Mouse (Mus musculus) hindbrain, embryonic 11.5 days (tissue): Measurements from ENCODE around the gene Pvalb. TPM values are rescaled to one million over a fixed set of nuclear protein-coding genes. Genes with fewer than 3 reads are reported as not detected.

ENCODE experiments used
- ATAC-seq: fragments of 200-750 bp; cut with Nextera tagmentation; 2 replicates; pipeline ENCODE4 v1.8.0; 2017; ENCODE audit warnings: mild to moderate bottlenecking, moderate TSS enrichment, moderate library complexity; ENCODE audit not compliant: low FRiP score
- DNase-seq: peaks from one replicate; pipeline ENCODE4 v3.0.0-alpha.2; 2015; ENCODE audit warnings: low spot score
- H3K27ac ChIP-seq: fragments of 300-500 bp; sonication (generic); 2 replicates; pipeline ENCODE4 v1.5.1; 2014; ENCODE audit warnings: mild to moderate bottlenecking, low read depth, low read length
- H3K27me3 ChIP-seq: fragments of 300-500 bp; sonication (generic); 2 replicates; pipeline ENCODE4 v1.6.1; 2014; ENCODE audit warnings: mild to moderate bottlenecking, low read length, moderate library complexity, mixed read lengths; ENCODE audit not compliant: control insufficient read depth, insufficient read depth
- H3K36me3 ChIP-seq: fragments of 300-500 bp; sonication (generic); 2 replicates; pipeline ENCODE4 v1.6.1; 2014; ENCODE audit warnings: mild to moderate bottlenecking, low read length, moderate library complexity, mixed read lengths; ENCODE audit not compliant: control insufficient read depth, insufficient read depth
- H3K4me1 ChIP-seq: fragments of 300-500 bp; sonication (generic); replicated peaks from 2 replicates; pipeline ENCODE4 v1.6.1; 2014; ENCODE audit warnings: low read length, mixed read lengths; ENCODE audit not compliant: control insufficient read depth, insufficient read depth
- H3K4me2 ChIP-seq: fragments of 300-500 bp; sonication (generic); replicated peaks from 2 replicates; pipeline ENCODE4 v1.6.1; 2014; ENCODE audit warnings: mild to moderate bottlenecking, low read depth, low read length
- H3K4me3 ChIP-seq: fragments of 300-500 bp; sonication (generic); 2 replicates; pipeline ENCODE4 v1.5.1; 2014; ENCODE audit warnings: low read depth, low read length
- H3K9ac ChIP-seq: fragments of 300-500 bp; sonication (generic); 2 replicates; pipeline ENCODE4 v1.6.1; 2014; ENCODE audit warnings: low read depth, low read length
- H3K9me3 ChIP-seq: fragments of 300-500 bp; sonication (generic); 2 replicates; pipeline ENCODE4 v1.6.1; 2016; ENCODE audit warnings: low read length; ENCODE audit not compliant: control insufficient read depth
- WGBS: fragments of 180-500 bp; shearing (Covaris S2); extraction: QIAGEN DNeasy Blood & Tissue Kit; methylation state at CpG from one replicate; pipeline ENCODE4 v1.1.7; 2014; 5-methylcytosine and 5-hydroxymethylcytosine counted together
- polyA plus RNA-seq: library from polyadenylated mRNA; unstranded; fragments of >200 nt; fragmentation: Nextera tagmentation; extraction: Ambion mirVana; gene quantifications from 2 replicates; pipeline ENCODE4 v1.2.1, GENCODE M21; 2014

The Pvalb gene
- polyA plus RNA-seq, 1 experiment from 2014 or later: 1.2 TPM

GRCm38 (mm10) chr15:78241335-78241734 is 35.1 kb upstream of the Pvalb start:
- H3K4me1 ChIP-seq: no peaks in the 10 kb centered on the region
- no peaks in the 10 kb centered on the region for H3K9me3 ChIP-seq
- H3K4me3 ChIP-seq: no peak overlapping the region
- no peak overlapping the region for H3K9ac ChIP-seq
- WGBS: 57% methylated on average over 11 of the region's 11 CpGs
- H3K27ac ChIP-seq: no peak overlapping the region
- H3K27me3 ChIP-seq: no peaks in the 10 kb centered on the region; the same call in 1 of the 2 replicates
- ATAC-seq: no peak
- H3K4me2 ChIP-seq: no peak overlapping the region
- no peaks in the 10 kb centered on the region for H3K36me3 ChIP-seq
- DNase-seq: no peak

GRCm38 (mm10) chr15:78239956-78240617 is 33.9 kb upstream of the Pvalb start:
- H3K4me3 ChIP-seq: no peak overlapping the region
- H3K27me3 ChIP-seq: no peaks in the 10 kb centered on the region; the same call in 1 of the 2 replicates
- ATAC-seq: no peak
- H3K9me3 ChIP-seq: no peaks in the 10 kb centered on the region
- no peaks in the 10 kb centered on the region for H3K4me1 ChIP-seq
- no peaks in the 10 kb centered on the region for H3K36me3 ChIP-seq
- 85% methylated on average over 14 of the region's 14 CpGs for WGBS
- H3K27ac ChIP-seq: no peak overlapping the region
- no peak for DNase-seq
- H3K9ac ChIP-seq: no peak overlapping the region
- no peak overlapping the region for H3K4me2 ChIP-seq

- Histone ChIP-seq H3K36me3 (no peaks in the 10 kb centered on the region), H3K4me2 (no peak overlapping the region), H3K4me1 (no peaks in the 10 kb centered on the region), H3K9ac (no peak overlapping the region), H3K27me3 (no peaks in the 10 kb centered on the region; the same call in 1 of the 2 replicates), H3K27ac (no peak overlapping the region), H3K9me3 (no peaks in the 10 kb centered on the region), H3K4me3 (no peak overlapping the region)
- DNase-seq (peak; percentile 89), ATAC-seq (no peak)
- WGBS: 30% methylated on average over 10 of the region's 10 CpGs
Measured at GRCm38 (mm10) chr15:78239453-78239852, 33.3 kb upstream of the Pvalb start.

GRCm38 (mm10) chr15:78234823-78235509 is 28.8 kb upstream of the Pvalb start:
- Histone ChIP-seq H3K9ac (no peak overlapping the region), H3K27ac (no peak overlapping the region), H3K4me2 (no peak overlapping the region), H3K4me1 (no peaks in the 10 kb centered on the region; the same call in 1 of the 2 replicates), H3K36me3 (no peaks in the 10 kb centered on the region), H3K27me3 (no peaks in the 10 kb centered on the region), H3K4me3 (no peak overlapping the region), H3K9me3 (no peaks in the 10 kb centered on the region)
- WGBS: 75% methylated on average over 5 of the region's 5 CpGs
- DNase-seq: no peak
- no peak for ATAC-seq

- no peak overlapping the region for H3K9ac ChIP-seq
- H3K27me3 ChIP-seq: no peaks in the 10 kb centered on the region
- 21% methylated on average over 13 of the region's 13 CpGs for WGBS
- peak; percentile 89 for ATAC-seq
- no peak overlapping the region for H3K4me3 ChIP-seq
- DNase-seq: peak; percentile 54
- H3K36me3 ChIP-seq: no peaks in the 10 kb centered on the region
- no peaks in the 10 kb centered on the region; the same call in 1 of the 2 replicates for H3K4me1 ChIP-seq
- no peaks in the 10 kb centered on the region for H3K9me3 ChIP-seq
- H3K4me2 ChIP-seq: no peak overlapping the region
- no peak overlapping the region for H3K27ac ChIP-seq
Measured at GRCm38 (mm10) chr15:78231346-78232331, 25.4 kb upstream of the Pvalb start.

- ATAC-seq: no peak
- Histone ChIP-seq H3K27ac (no peak overlapping the region), H3K27me3 (no peaks in the 10 kb centered on the region), H3K4me3 (no peak overlapping the region), H3K9ac (no peak overlapping the region), H3K9me3 (no peaks in the 10 kb centered on the region), H3K36me3 (no peaks in the 10 kb centered on the region), H3K4me2 (no peak overlapping the region), H3K4me1 (no peaks in the 10 kb centered on the region; the same call in 1 of the 2 replicates)
- 88% methylated on average over 12 of the region's 12 CpGs for WGBS
- DNase-seq: no peak
Measured at GRCm38 (mm10) chr15:78227816-78228215, 21.6 kb upstream of the Pvalb start.

GRCm38 (mm10) chr15:78215269-78215668 is 9.1 kb upstream of the Pvalb start:
- Histone ChIP-seq H3K4me2 (no peak overlapping the region), H3K9ac (no peak overlapping the region), H3K9me3 (no peaks in the 10 kb centered on the region), H3K36me3 (no peaks in the 10 kb centered on the region), H3K27ac (no peak overlapping the region), H3K4me1 (no peaks in the 10 kb centered on the region), H3K4me3 (no peak overlapping the region), H3K27me3 (no peaks in the 10 kb centered on the region)
- WGBS: 88% methylated on average over 9 of the region's 9 CpGs
- DNase-seq (no peak), ATAC-seq (no peak)

GRCm38 (mm10) chr15:78211367-78211766 is 5.2 kb upstream of the Pvalb start:
- Histone ChIP-seq H3K4me2 (no peak overlapping the region), H3K9me3 (no peaks in the 10 kb centered on the region), H3K4me3 (no peak overlapping the region), H3K4me1 (no peaks in the 10 kb centered on the region), H3K9ac (no peak overlapping the region), H3K27ac (no peak overlapping the region), H3K27me3 (0 out of 2 replicates have a peak, but pooled peaks cover 2% of the 10 kb centered on the region), H3K36me3 (no peaks in the 10 kb centered on the region)
- ATAC-seq (no peak), DNase-seq (no peak)
- 81% methylated on average over 8 of the region's 8 CpGs for WGBS
